Mouse (Mus musculus) embryo, embryonic 11 days (tissue): Measurements from ENCODE around the gene Hook1.
"Not testable (repeated sequence)": the region's sequence is repeated elsewhere in the genome, so short reads cannot be mapped to it uniquely, and the experiment has no call there.

Experiments
- DNase-seq: peaks from one replicate; pipeline ENCODE4 v3.0.0-alpha.2; 2015

The Hook1 gene

GRCm38 (mm10) chr4:95966928-95967724 is at the start of gene Hook1:
TSS of gene Hook1 (plus strand) at chr4:95967240.
- DNase-seq: peak; percentile 94

GRCm38 (mm10) chr4:95917703-95918102 is 49.3 kb upstream of the Hook1 start:
- DNase-seq: no peak

GRCm38 (mm10) chr4:95920448-95920847 is 46.6 kb upstream of the Hook1 start:
- no peak for DNase-seq

GRCm38 (mm10) chr4:95924210-95925184 is 42.5 kb upstream of the Hook1 start:
- DNase-seq: peak; percentile 84

GRCm38 (mm10) chr4:95928846-95929245 is 38.2 kb upstream of the Hook1 start:
- DNase-seq: no peak

GRCm38 (mm10) chr4:95929936-95930335 is 37.1 kb upstream of the Hook1 start:
- no peak for DNase-seq

GRCm38 (mm10) chr4:95931331-95931730 is 35.7 kb upstream of the Hook1 start:
- DNase-seq: no peak

- no peak for DNase-seq
Measured at GRCm38 (mm10) chr4:95933801-95934356, 33.2 kb upstream of the Hook1 start.

- no peak for DNase-seq
Measured at GRCm38 (mm10) chr4:95934384-95935035, 32.5 kb upstream of the Hook1 start.

GRCm38 (mm10) chr4:95938701-95939100 is 28.3 kb upstream of the Hook1 start:
- DNase-seq: no peak

- no peak for DNase-seq
Measured at GRCm38 (mm10) chr4:95947896-95948295, 19.1 kb upstream of the Hook1 start.

- no peak for DNase-seq
Measured at GRCm38 (mm10) chr4:95953328-95953727, 13.7 kb upstream of the Hook1 start.

GRCm38 (mm10) chr4:95982221-95982620 is 15.2 kb downstream of the Hook1 start:
- not testable (repeated sequence) for DNase-seq

GRCm38 (mm10) chr4:96016875-96017274 is 49.8 kb downstream of the Hook1 start:
- no peak for DNase-seq

GRCm38 (mm10) chr4:96022803-96023202 is 55.8 kb downstream of the Hook1 start:
- peak; percentile 51 for DNase-seq

- DNase-seq: no peak
Measured at GRCm38 (mm10) chr4:96028412-96028811, 61.4 kb downstream of the Hook1 start.

GRCm38 (mm10) chr4:96060106-96060505 is 93.1 kb downstream of the Hook1 start:
- no peak for DNase-seq

- DNase-seq: no peak
Measured at GRCm38 (mm10) chr4:96062045-96062444, 95.0 kb downstream of the Hook1 start.
